Mouse (Mus musculus): ENCODE data around the gene Vmn1r129.
"Not testable (repeated sequence)": the region's sequence is repeated elsewhere in the genome, so short reads cannot be mapped to it uniquely, and the experiment has no call there.

Gene Vmn1r129

GRCm38 (mm10) chr7:21361191-21361590 lies at the start of gene Vmn1r129:
Gene Vmn1r129 (minus strand): TSS chr7:21361291.
- in situ Hi-C loops (cut with MboI, MseI): not testable (repeated sequence)

GRCm38 (mm10) chr7:21349073-21349472 lies 12.0 kb downstream of the Vmn1r129 start, which contains the start of gene Vmn1r128:
Gene Vmn1r128 (plus strand): TSS chr7:21349373.
- in situ Hi-C loops (cut with MboI, MseI): loop anchor here (25.0 kb wide), 2 partner anchors 463 to 1688 kb away; no protein-coding TSS in a partner anchor

GRCm38 (mm10) chr7:21319761-21320160 lies 41.3 kb downstream of the Vmn1r129 start, which contains the start of gene Vmn1r127:
Gene Vmn1r127 (minus strand): TSS chr7:21319861.
- in situ Hi-C loops (cut with MboI, MseI): loop anchor here (10.0 kb wide), 1 partner anchor 475 kb away; the partner anchor contains the start of gene Vmn1r115
